Mouse (Mus musculus): ENCODE data around the gene Dmp1.

The Dmp1 gene

GRCm38 (mm10) chr5:104261908-104262461 is 59.6 kb downstream of the Dmp1 start:
- DNase-seq (ENCODE audit: low spot score), result no peak

- DNase-seq (ENCODE audit: low spot score), result no peak
Measured at GRCm38 (mm10) chr5:104263014-104263776, 60.8 kb downstream of the Dmp1 start.
